8 mouse cellular contexts compared by ENCODE assay signal in genomic region chr11:96987873-96988655, GRCm38 (mm10). TPM values are rescaled to one million over a fixed set of nuclear protein-coding genes. Genes with fewer than 3 reads are reported as not detected.
DNase-seq lines count a peak whose midpoint lies in the region; ATAC-seq lines count a peak whose summit lies in the region.

No protein-coding gene starts in this region.

- peaks cover 4% of the 10 kb centered on the region; the same call in 1 of the 2 replicates for H3K27me3 ChIP-seq in kidney, embryonic 14.5 days (ENCODE audit: control insufficient read depth, insufficient read depth, low read length)
- peaks cover 10% of the 10 kb centered on the region; the same call in 1 of the 2 replicates for H3K27me3 ChIP-seq in forebrain, embryonic 14.5 days (replicated peaks; ENCODE audit: control insufficient read depth, insufficient read depth, low read length)
- H3K27me3 ChIP-seq in limb, embryonic 15.5 days = peaks cover 42% of the 10 kb centered on the region

- H3K27ac ChIP-seq in kidney, embryonic 14.5 days (ENCODE audit: low read depth, low read length) = no peak overlapping the region
- no peak overlapping the region for H3K27ac ChIP-seq in forebrain, embryonic 14.5 days (ENCODE audit: low read depth, low read length)
- H3K27ac ChIP-seq in limb, embryonic 15.5 days = no peak overlapping the region

- no peaks in the 10 kb centered on the region for H3K36me3 ChIP-seq in kidney, embryonic 14.5 days (ENCODE audit: control insufficient read depth, insufficient read depth, low read length)
- H3K36me3 ChIP-seq in forebrain, embryonic 14.5 days (ENCODE audit: control insufficient read depth, insufficient read depth, low read length) = no peaks in the 10 kb centered on the region
- no peaks in the 10 kb centered on the region for H3K36me3 ChIP-seq in limb, embryonic 15.5 days

- H3K4me3 ChIP-seq in kidney, embryonic 14.5 days (ENCODE audit: low read length) = peak overlapping the region; percentile 18; the same call in 1 of the 2 replicates
- H3K4me3 ChIP-seq in forebrain, embryonic 14.5 days (ENCODE audit: low read depth, low read length) = peak overlapping the region; percentile 22
- H3K4me3 ChIP-seq in limb, embryonic 15.5 days = peak overlapping the region; percentile 16

- no peaks in the 10 kb centered on the region for H3K9me3 ChIP-seq in kidney, embryonic 14.5 days (ENCODE audit: control insufficient read depth, low read length)
- no peaks in the 10 kb centered on the region for H3K9me3 ChIP-seq in forebrain, embryonic 14.5 days (replicated peaks; ENCODE audit: control insufficient read depth, low read length)
- H3K9me3 ChIP-seq in limb, embryonic 15.5 days = no peaks in the 10 kb centered on the region

- H3K4me2 ChIP-seq in kidney, embryonic 14.5 days (replicated peaks; ENCODE audit: low read depth, low read length) = peak overlapping the region; percentile 44
- H3K4me2 ChIP-seq in forebrain, embryonic 14.5 days (ENCODE audit: low read length) = peak overlapping the region; percentile 58
- H3K4me2 ChIP-seq in limb, embryonic 15.5 days = peak overlapping the region; percentile 41

- 9% methylated on average over 30 of the region's 31 CpGs for WGBS in kidney, embryonic 14.5 days
- 4% methylated on average over 31 of the region's 31 CpGs for WGBS in forebrain, embryonic 14.5 days
- WGBS in limb, embryonic 15.5 days = 4% methylated on average over 31 of the region's 31 CpGs

- no peak for ATAC-seq in kidney, embryonic 14.5 days (ENCODE audit: low FRiP score, low TSS enrichment)
- ATAC-seq in forebrain, embryonic 14.5 days = peak; percentile 62
- no peak for ATAC-seq in limb, embryonic 15.5 days (ENCODE audit: insufficient number of reproducible peaks, low FRiP score, low TSS enrichment, low read depth)
- peak; percentile 86 for ATAC-seq in neutrophil, adult 5-6 weeks (ENCODE audit: extremely low read depth, insufficient number of reproducible peaks, low FRiP score, poor library complexity, severe bottlenecking)

- no peak overlapping the region for H3K9ac ChIP-seq in kidney, embryonic 14.5 days (ENCODE audit: low read depth, low read length)
- peak overlapping the region; percentile 45 for H3K9ac ChIP-seq in forebrain, embryonic 14.5 days (ENCODE audit: low read length)
- H3K9ac ChIP-seq in limb, embryonic 15.5 days = no peak overlapping the region

- peaks cover 26% of the 10 kb centered on the region for H3K4me1 ChIP-seq in kidney, embryonic 14.5 days (ENCODE audit: control insufficient read depth, insufficient read depth, low read length)
- no peaks in the 10 kb centered on the region; the same call in 1 of the 2 replicates for H3K4me1 ChIP-seq in forebrain, embryonic 14.5 days (ENCODE audit: control insufficient read depth, insufficient read depth, low read length)
- peaks cover 40% of the 10 kb centered on the region for H3K4me1 ChIP-seq in limb, embryonic 15.5 days

- no peak for DNase-seq in kidney, adult 8-10 months
- DNase-seq in ES-CJ7 (ENCODE audit: low read depth, low spot score) = peak; percentile 82
- DNase-seq in forebrain, embryonic 14.5 days (ENCODE audit: low spot score) = peak; percentile 47
- no peak for DNase-seq in yolk sac, embryonic 10.5 days (ENCODE audit: low spot score)
- DNase-seq in ovary, postnatal 14 days (ENCODE audit: low spot score) = no peak

RNA-seq across cellular contexts. Expression of gene Sp2, which starts 5.3 kb away (rescaled TPM):
- polyA plus RNA-seq in kidney, embryonic 14.5 days (2014; fragmentation: Nextera tagmentation; extraction: Ambion mirVana) = 13.3 and 23.9 TPM in 2 replicates
- 14.3 and 14.6 TPM in 2 replicates for polyA plus RNA-seq in forebrain, embryonic 14.5 days (2014; fragmentation: Nextera tagmentation; extraction: Ambion mirVana)
- polyA plus RNA-seq in limb, embryonic 15.5 days (2015; fragmentation: Nextera tagmentation; extraction: Ambion mirVana) = 15.1 and 16.8 TPM in 2 replicates
- 9.3 and 9.8 TPM in 2 replicates for total RNA-seq in neutrophil, adult 5-6 weeks (2017)

RNA-seq across cellular contexts. Expression of gene Sp6, which starts 25.1 kb away (rescaled TPM):
- polyA plus RNA-seq in kidney, embryonic 14.5 days (2014; fragmentation: Nextera tagmentation; extraction: Ambion mirVana) = 0.57 and 0.60 TPM in 2 replicates
- 0.17 TPM in 1 of 2 replicates, not detected in the other for polyA plus RNA-seq in forebrain, embryonic 14.5 days (2014; fragmentation: Nextera tagmentation; extraction: Ambion mirVana)
- polyA plus RNA-seq in limb, embryonic 15.5 days (2015; fragmentation: Nextera tagmentation; extraction: Ambion mirVana) = 27.1 and 30.4 TPM in 2 replicates
- total RNA-seq in neutrophil, adult 5-6 weeks (2017) = 0.25 TPM in 1 of 2 replicates, not detected in the other

RNA-seq across cellular contexts. Expression of gene Scrn2, which starts 41.7 kb away (rescaled TPM):
- polyA plus RNA-seq in kidney, embryonic 14.5 days (2014; fragmentation: Nextera tagmentation; extraction: Ambion mirVana) = 24.4 and 29.9 TPM in 2 replicates
- 15.0 and 15.4 TPM in 2 replicates for polyA plus RNA-seq in forebrain, embryonic 14.5 days (2014; fragmentation: Nextera tagmentation; extraction: Ambion mirVana)
- 22.7 and 23.8 TPM in 2 replicates for polyA plus RNA-seq in limb, embryonic 15.5 days (2015; fragmentation: Nextera tagmentation; extraction: Ambion mirVana)
- 3.6 and 10.8 TPM in 2 replicates for total RNA-seq in neutrophil, adult 5-6 weeks (2017)

RNA-seq across cellular contexts. Expression of gene Pnpo, which starts 44.3 kb away (rescaled TPM):
- 17.3 and 28.0 TPM in 2 replicates for polyA plus RNA-seq in kidney, embryonic 14.5 days (2014; fragmentation: Nextera tagmentation; extraction: Ambion mirVana)
- 19.0 and 21.9 TPM in 2 replicates for polyA plus RNA-seq in forebrain, embryonic 14.5 days (2014; fragmentation: Nextera tagmentation; extraction: Ambion mirVana)
- polyA plus RNA-seq in limb, embryonic 15.5 days (2015; fragmentation: Nextera tagmentation; extraction: Ambion mirVana) = 33.6 and 37.6 TPM in 2 replicates
- total RNA-seq in neutrophil, adult 5-6 weeks (2017) = 15.6 and 17.3 TPM in 2 replicates

RNA-seq across cellular contexts. Expression of gene Lrrc46, which starts 53.1 kb away (rescaled TPM):
- 1.6 and 1.7 TPM in 2 replicates for polyA plus RNA-seq in kidney, embryonic 14.5 days (2014; fragmentation: Nextera tagmentation; extraction: Ambion mirVana)
- 4.3 and 4.5 TPM in 2 replicates for polyA plus RNA-seq in forebrain, embryonic 14.5 days (2014; fragmentation: Nextera tagmentation; extraction: Ambion mirVana)
- polyA plus RNA-seq in limb, embryonic 15.5 days (2015; fragmentation: Nextera tagmentation; extraction: Ambion mirVana) = 0.54 and 0.65 TPM in 2 replicates
- 0.47 TPM in 1 of 2 replicates, not detected in the other for total RNA-seq in neutrophil, adult 5-6 weeks (2017)

Comparison
In these comparisons a context has a peak if more than half of its experiments do, and no peak if none do; other contexts are left out.
1. ATAC-seq: peak in forebrain, embryonic 14.5 days (single experiment) and neutrophil, adult 5-6 weeks (single experiment); none in kidney, embryonic 14.5 days (single experiment) and limb, embryonic 15.5 days (single experiment).
2. DNase-seq: peak in ES-CJ7 (single experiment) and forebrain, embryonic 14.5 days (single experiment); none in kidney, adult 8-10 months (0 of 2), yolk sac, embryonic 10.5 days (single experiment) and ovary, postnatal 14 days (single experiment).
3. RNA of gene Sp6, which starts 25.1 kb away (polyA plus RNA-seq): 27.1 to 30.4 TPM in limb, embryonic 15.5 days; 0.57 to 0.60 TPM in kidney, embryonic 14.5 days and 0.17 TPM in forebrain, embryonic 14.5 days; every median in the first group is over 10 times any median in the second.
4. Peak in every context shown above with its lines, with median percentiles within 50 percentile points of each other: H3K4me2 ChIP-seq and H3K4me3 ChIP-seq.